Comparison of ENCODE assay signal across 7 mouse cellular contexts in genomic region chr19:44988321-44988720, GRCm38 (mm10). TPM values are rescaled to one million over a fixed set of nuclear protein-coding genes. Genes with fewer than 3 reads are reported as not detected.
A peak's percentile ranks its signal among the peaks of the same experiment; 100 is the strongest.
DNase-seq lines count a peak whose midpoint lies in the region; ATAC-seq and TF ChIP-seq lines count a peak whose summit lies in the region.

No protein-coding gene starts in this region.

- 0 out of 2 replicates have a peak, but pooled peaks cover 17% of the 10 kb centered on the region for H3K4me1 ChIP-seq in kidney, postnatal 0 days (replicated peaks; ENCODE audit: insufficient read depth, low read length)
- H3K4me1 ChIP-seq in forebrain, embryonic 13.5 days = peaks cover 31% of the 10 kb centered on the region
- H3K4me1 ChIP-seq in limb, embryonic 10.5 days = peaks cover 50% of the 10 kb centered on the region
- peaks cover 43% of the 10 kb centered on the region for H3K4me1 ChIP-seq in neural tube, embryonic 13.5 days (replicated peaks)

- H3K4me2 ChIP-seq in kidney, postnatal 0 days (ENCODE audit: low read length) = peak overlapping the region; percentile 97
- peak overlapping the region; percentile 95 for H3K4me2 ChIP-seq in forebrain, embryonic 13.5 days
- peak overlapping the region; percentile 92 for H3K4me2 ChIP-seq in neural tube, embryonic 13.5 days

- no peaks in the 10 kb centered on the region for H3K9me3 ChIP-seq in kidney, postnatal 0 days (replicated peaks; ENCODE audit: low read length)
- no peaks in the 10 kb centered on the region for H3K9me3 ChIP-seq in forebrain, embryonic 13.5 days (replicated peaks)
- no peaks in the 10 kb centered on the region for H3K9me3 ChIP-seq in limb, embryonic 10.5 days (replicated peaks)
- no peaks in the 10 kb centered on the region for H3K9me3 ChIP-seq in neural tube, embryonic 13.5 days

- H3K4me3 ChIP-seq in kidney, postnatal 0 days (replicated peaks; ENCODE audit: low read depth, low read length) = peak overlapping the region; percentile 64
- H3K4me3 ChIP-seq in forebrain, embryonic 13.5 days = peak overlapping the region; percentile 78
- H3K4me3 ChIP-seq in limb, embryonic 10.5 days = peak overlapping the region; percentile 75
- peak overlapping the region; percentile 91 for H3K4me3 ChIP-seq in neural tube, embryonic 13.5 days

- DNase-seq in kidney, postnatal 0 days (ENCODE audit: low spot score) = no peak
- no peak for DNase-seq in kidney, postnatal 10 days
- no peak for DNase-seq in limb, embryonic 10.5 days (ENCODE audit: low spot score)
- no peak for DNase-seq in adipocyte (ENCODE audit: low spot score)
- no peak for DNase-seq in thymus, postnatal 25 days

- TF ChIP-seq CTCF in kidney, postnatal 0 days (IDR thresholded peaks at IDR 0.05; ENCODE audit: low read depth) = no peak

- no peak for ATAC-seq in kidney, postnatal 0 days (replicated peaks; ENCODE audit: low FRiP score, low read depth)
- ATAC-seq in forebrain, embryonic 13.5 days = no peak
- no peak for ATAC-seq in neural tube, embryonic 13.5 days (ENCODE audit: low read depth)

- H3K36me3 ChIP-seq in kidney, postnatal 0 days (ENCODE audit: insufficient read depth, low read length) = no peaks in the 10 kb centered on the region
- peaks cover 10% of the 10 kb centered on the region; the same call in 1 of the 2 replicates for H3K36me3 ChIP-seq in forebrain, embryonic 13.5 days (ENCODE audit: poor library complexity, severe bottlenecking)
- H3K36me3 ChIP-seq in limb, embryonic 10.5 days = peaks cover 9% of the 10 kb centered on the region
- peaks cover 13% of the 10 kb centered on the region for H3K36me3 ChIP-seq in neural tube, embryonic 13.5 days

- H3K9ac ChIP-seq in kidney, postnatal 0 days (ENCODE audit: low read depth, low read length) = 0 out of 2 replicates have a peak overlapping the region, but pooled peaks have one; percentile 73
- H3K9ac ChIP-seq in forebrain, embryonic 13.5 days = peak overlapping the region; percentile 91
- H3K9ac ChIP-seq in neural tube, embryonic 13.5 days = peak overlapping the region; percentile 95

- H3K27ac ChIP-seq in kidney, postnatal 0 days = no peak overlapping the region
- no peak overlapping the region for H3K27ac ChIP-seq in forebrain, embryonic 13.5 days
- H3K27ac ChIP-seq in limb, embryonic 10.5 days = peak overlapping the region; percentile 84; the same call in 1 of the 2 replicates
- H3K27ac ChIP-seq in neural tube, embryonic 13.5 days (replicated peaks) = peak overlapping the region; percentile 81; the same call in 1 of the 2 replicates

- 26% methylated on average over 9 of the region's 9 CpGs for WGBS in kidney, postnatal 0 days
- 33% methylated on average over 9 of the region's 9 CpGs for WGBS in forebrain, embryonic 13.5 days
- WGBS in limb, embryonic 10.5 days = 23% methylated on average over 9 of the region's 9 CpGs
- WGBS in neural tube, embryonic 13.5 days = 27% methylated on average over 9 of the region's 9 CpGs

- H3K27me3 ChIP-seq in kidney, postnatal 0 days (ENCODE audit: insufficient read depth, low read length) = no peaks in the 10 kb centered on the region
- no peaks in the 10 kb centered on the region for H3K27me3 ChIP-seq in forebrain, embryonic 13.5 days
- H3K27me3 ChIP-seq in limb, embryonic 10.5 days (ENCODE audit: low read depth, poor library complexity, severe bottlenecking) = peaks cover 11% of the 10 kb centered on the region
- no peaks in the 10 kb centered on the region for H3K27me3 ChIP-seq in neural tube, embryonic 13.5 days

RNA-seq across cellular contexts. Expression of gene Sema4g, which starts 0.6 kb away (rescaled TPM):
- 3.2 and 3.7 TPM in 2 replicates for polyA plus RNA-seq in kidney, postnatal 0 days (2015; fragmentation: Nextera tagmentation; extraction: Ambion mirVana)
- polyA plus RNA-seq in forebrain, embryonic 13.5 days (2015; fragmentation: Nextera tagmentation; extraction: Ambion mirVana) = 9.7 and 11.7 TPM in 2 replicates
- 3.4 and 5.4 TPM in 2 replicates for polyA plus RNA-seq in limb, embryonic 10.5 days (2016; fragmentation: Nextera tagmentation; extraction: Ambion mirVana)
- polyA plus RNA-seq in neural tube, embryonic 13.5 days (2015; fragmentation: Nextera tagmentation; extraction: Ambion mirVana) = 16.7 and 17.4 TPM in 2 replicates

RNA-seq across cellular contexts. Expression of gene Twnk, which starts 17.1 kb away (rescaled TPM):
- 15.7 and 19.4 TPM in 2 replicates for polyA plus RNA-seq in kidney, postnatal 0 days (2015; fragmentation: Nextera tagmentation; extraction: Ambion mirVana)
- polyA plus RNA-seq in forebrain, embryonic 13.5 days (2015; fragmentation: Nextera tagmentation; extraction: Ambion mirVana) = 21.1 and 22.2 TPM in 2 replicates
- polyA plus RNA-seq in limb, embryonic 10.5 days (2016; fragmentation: Nextera tagmentation; extraction: Ambion mirVana) = 39.2 and 45.4 TPM in 2 replicates
- 15.6 and 17.0 TPM in 2 replicates for polyA plus RNA-seq in neural tube, embryonic 13.5 days (2015; fragmentation: Nextera tagmentation; extraction: Ambion mirVana)

RNA-seq across cellular contexts. Expression of gene Mrpl43, which starts 17.9 kb away (rescaled TPM):
- polyA plus RNA-seq in kidney, postnatal 0 days (2015; fragmentation: Nextera tagmentation; extraction: Ambion mirVana) = 78.9 and 79.9 TPM in 2 replicates
- polyA plus RNA-seq in forebrain, embryonic 13.5 days (2015; fragmentation: Nextera tagmentation; extraction: Ambion mirVana) = 82.2 and 89.7 TPM in 2 replicates
- polyA plus RNA-seq in limb, embryonic 10.5 days (2016; fragmentation: Nextera tagmentation; extraction: Ambion mirVana) = 69.8 and 75.3 TPM in 2 replicates
- polyA plus RNA-seq in neural tube, embryonic 13.5 days (2015; fragmentation: Nextera tagmentation; extraction: Ambion mirVana) = 84.9 and 94.8 TPM in 2 replicates

RNA-seq across cellular contexts. Expression of gene Lzts2, which starts 25.9 kb away (rescaled TPM):
- 58.6 and 69.5 TPM in 2 replicates for polyA plus RNA-seq in kidney, postnatal 0 days (2015; fragmentation: Nextera tagmentation; extraction: Ambion mirVana)
- polyA plus RNA-seq in forebrain, embryonic 13.5 days (2015; fragmentation: Nextera tagmentation; extraction: Ambion mirVana) = 24.5 and 24.7 TPM in 2 replicates
- polyA plus RNA-seq in limb, embryonic 10.5 days (2016; fragmentation: Nextera tagmentation; extraction: Ambion mirVana) = 87.5 and 90.8 TPM in 2 replicates
- polyA plus RNA-seq in neural tube, embryonic 13.5 days (2015; fragmentation: Nextera tagmentation; extraction: Ambion mirVana) = 29.1 and 30.8 TPM in 2 replicates

RNA-seq across cellular contexts. Expression of gene Pdzd7, which starts 57.2 kb away (rescaled TPM):
- polyA plus RNA-seq in kidney, postnatal 0 days (2015; fragmentation: Nextera tagmentation; extraction: Ambion mirVana) = 0.43 and 0.80 TPM in 2 replicates
- polyA plus RNA-seq in forebrain, embryonic 13.5 days (2015; fragmentation: Nextera tagmentation; extraction: Ambion mirVana) = 0.92 and 1.5 TPM in 2 replicates
- 0.20 and 0.28 TPM in 2 replicates for polyA plus RNA-seq in limb, embryonic 10.5 days (2016; fragmentation: Nextera tagmentation; extraction: Ambion mirVana)
- polyA plus RNA-seq in neural tube, embryonic 13.5 days (2015; fragmentation: Nextera tagmentation; extraction: Ambion mirVana) = 1.0 and 1.4 TPM in 2 replicates

Comparison
In these comparisons a context has a peak if more than half of its experiments do, and no peak if none do; other contexts are left out.
1. H3K27ac ChIP-seq: peak in limb, embryonic 10.5 days (single experiment) and neural tube, embryonic 13.5 days (single experiment); none in kidney, postnatal 0 days (single experiment) and forebrain, embryonic 13.5 days (single experiment).
2. Peak in every context shown above with its lines, with median percentiles within 50 percentile points of each other: H3K4me2 ChIP-seq, H3K4me3 ChIP-seq and H3K9ac ChIP-seq.